Comparison of ENCODE assay signal across 14 mouse cellular contexts in the genomic region with DNA sequence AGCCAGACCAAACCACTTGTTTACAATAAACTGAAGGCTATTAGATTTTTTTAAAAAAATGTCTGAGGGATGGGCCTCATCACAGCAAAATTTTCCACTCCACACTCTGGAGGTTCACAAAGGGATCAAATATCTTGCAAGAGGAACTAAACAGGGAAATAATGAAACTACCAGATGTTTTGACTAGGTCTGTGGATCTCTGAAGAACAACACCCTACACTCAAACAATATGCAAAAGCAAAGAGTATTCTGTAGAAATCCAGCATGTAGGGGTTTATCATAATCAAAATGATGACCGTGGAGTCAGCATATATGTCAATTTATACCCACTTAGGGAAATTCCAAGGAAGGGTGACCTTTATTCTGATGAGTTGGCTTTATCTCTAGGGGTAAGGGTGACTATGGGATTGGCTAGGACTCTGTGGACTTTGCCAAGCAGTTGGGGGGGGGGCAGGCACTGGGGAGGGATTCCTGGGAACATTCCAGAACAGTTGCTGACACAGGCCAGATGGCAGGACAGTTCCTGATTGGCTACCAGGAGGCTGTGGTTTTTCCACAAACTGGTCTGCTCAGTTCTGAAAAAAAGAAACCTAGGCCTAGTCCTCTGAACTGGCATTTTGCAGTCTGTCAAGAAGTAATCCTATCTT.
A peak's percentile ranks its signal among the peaks of the same experiment; 100 is the strongest.
DNase-seq lines count a peak whose midpoint lies in the region; ATAC-seq and TF ChIP-seq lines count a peak whose summit lies in the region.
"Had no signal": no experiment of that assay in that cellular context is flagged by ENCODE, and none has a peak within 500 bp of the region (broad histone marks: within the 10 kb centered on the region; RNA-seq: fewer than 3 reads in every experiment).

No protein-coding gene starts in this region.

- H3K27me3 ChIP-seq in lung, embryonic 14.5 days (ENCODE audit: insufficient read depth, low read length): no peaks in the 10 kb centered on the region
- H3K27me3 ChIP-seq in heart, embryonic 15.5 days: no peaks in the 10 kb centered on the region
- H3K27me3 ChIP-seq: embryonic facial prominence, embryonic 12.5 days; forebrain, embryonic 13.5 days; heart, embryonic 13.5 days; liver, embryonic 13.5 days; midbrain, embryonic 12.5 days had no signal

- H3K4me2 ChIP-seq in lung, embryonic 14.5 days: no peak overlapping the region
- H3K4me2 ChIP-seq in heart, embryonic 15.5 days: no peak overlapping the region
- H3K4me2 ChIP-seq: embryonic facial prominence, embryonic 12.5 days; forebrain, embryonic 13.5 days; heart, embryonic 13.5 days; liver, embryonic 13.5 days; midbrain, embryonic 12.5 days had no signal

- H3K9ac ChIP-seq in lung, embryonic 14.5 days: no peak overlapping the region
- H3K9ac ChIP-seq in heart, embryonic 15.5 days: no peak overlapping the region
- H3K9ac ChIP-seq: embryonic facial prominence, embryonic 12.5 days; forebrain, embryonic 13.5 days; heart, embryonic 13.5 days; liver, embryonic 13.5 days; midbrain, embryonic 12.5 days had no signal

- intact Hi-C loops in heart, postnatal 36 days (cut with DNase I): no loop called here

- ATAC-seq in lung, embryonic 14.5 days (ENCODE audit: insufficient read depth): peak; percentile 90
- ATAC-seq in heart, embryonic 15.5 days (replicated peaks; ENCODE audit: insufficient number of reproducible peaks, insufficient read depth, low FRiP score, low read depth): peak; percentile 50; the same call in 1 of the 2 replicates
- ATAC-seq: forebrain, embryonic 13.5 days had no signal

- TF ChIP-seq CTCF in lung, embryonic 14.5 days (IDR thresholded peaks at IDR 0.05; ENCODE audit: low read depth): no peak

- H3K9me3 ChIP-seq in lung, embryonic 14.5 days (ENCODE audit: low read depth, low read length): no peaks in the 10 kb centered on the region
- H3K9me3 ChIP-seq in heart, embryonic 15.5 days (replicated peaks): no peaks in the 10 kb centered on the region
- H3K9me3 ChIP-seq: embryonic facial prominence, embryonic 12.5 days; forebrain, embryonic 13.5 days; heart, embryonic 13.5 days; liver, embryonic 13.5 days; midbrain, embryonic 12.5 days had no signal

- peak; percentile 90 for DNase-seq in heart, adult 11 months
- no peak for DNase-seq in heart, postnatal 36 days
- peak; percentile 47 for DNase-seq in lung, embryonic 14.5 days
- DNase-seq in lung, postnatal 25 days (ENCODE audit: low spot score): no peak
- DNase-seq in skeletal muscle tissue, adult 2 months (ENCODE audit: low read depth, low spot score): peak; percentile 54
- DNase-seq in c-Kit-positive CD71-positive TER-119-positive erythroid progenitor cells, embryonic 14.5 days (ENCODE audit: low spot score): no peak
- DNase-seq: liver, embryonic 13.5 days; right cerebral cortex, postnatal 14 days had no signal

- WGBS in lung, embryonic 14.5 days: 24% methylated on average over 1 of the region's 1 CpGs
- 47% methylated on average over 1 of the region's 1 CpGs for WGBS in heart, embryonic 15.5 days

- no peak overlapping the region for H3K4me3 ChIP-seq in lung, embryonic 14.5 days (ENCODE audit: low read depth, low read length)
- no peak overlapping the region for H3K4me3 ChIP-seq in heart, embryonic 15.5 days
- H3K4me3 ChIP-seq: embryonic facial prominence, embryonic 12.5 days; forebrain, embryonic 13.5 days; heart, embryonic 13.5 days; layer of hippocampus, adult 2 months; liver, embryonic 13.5 days; midbrain, embryonic 12.5 days had no signal

- no peaks in the 10 kb centered on the region for H3K36me3 ChIP-seq in lung, embryonic 14.5 days (ENCODE audit: insufficient read depth)
- H3K36me3 ChIP-seq in heart, embryonic 15.5 days: no peaks in the 10 kb centered on the region
- H3K36me3 ChIP-seq: embryonic facial prominence, embryonic 12.5 days; heart, embryonic 13.5 days; liver, embryonic 13.5 days; midbrain, embryonic 12.5 days had no signal

- no peaks in the 10 kb centered on the region for H3K4me1 ChIP-seq in lung, embryonic 14.5 days (ENCODE audit: insufficient read depth)
- H3K4me1 ChIP-seq in heart, embryonic 15.5 days (replicated peaks): no peaks in the 10 kb centered on the region
- H3K4me1 ChIP-seq: embryonic facial prominence, embryonic 12.5 days; forebrain, embryonic 13.5 days; heart, embryonic 13.5 days; liver, embryonic 13.5 days; midbrain, embryonic 12.5 days had no signal

- H3K27ac ChIP-seq in lung, embryonic 14.5 days (ENCODE audit: low read depth): no peak overlapping the region
- no peak overlapping the region for H3K27ac ChIP-seq in heart, embryonic 15.5 days
- H3K27ac ChIP-seq: embryonic facial prominence, embryonic 12.5 days; forebrain, embryonic 13.5 days; heart, embryonic 13.5 days; layer of hippocampus, adult 2 months; liver, embryonic 13.5 days; midbrain, embryonic 12.5 days had no signal

Comparison
In these comparisons a context has a peak if more than half of its experiments do, and no peak if none do; other contexts are left out.
1. DNase-seq: peak in heart, adult 11 months (single experiment), lung, embryonic 14.5 days (single experiment) and skeletal muscle tissue, adult 2 months (single experiment); none in heart, postnatal 36 days (0 of 2), lung, postnatal 25 days (single experiment) and c-Kit-positive CD71-positive TER-119-positive erythroid progenitor cells, embryonic 14.5 days (single experiment).